Mouse (Mus musculus) olfactory bulb, adult 2 months (tissue): ENCODE data around the gene Guk1. TPM values are rescaled to one million over a fixed set of nuclear protein-coding genes. Genes with fewer than 3 reads are reported as not detected.
A peak's percentile ranks its signal among the peaks of the same experiment; 100 is the strongest.
"Not testable (repeated sequence)": the region's sequence is repeated elsewhere in the genome, so short reads cannot be mapped to it uniquely, and the experiment has no call there.

Source experiments
- H3K27ac ChIP-seq: fragments of 200-500 bp; 2 replicates; pipeline ENCODE4 v1.5.1; 2012; ENCODE audit warnings: low read depth, low read length; ENCODE audit not compliant: insufficient read depth
- H3K4me1 ChIP-seq: fragments of 200-500 bp; 2 replicates; pipeline ENCODE4 v1.6.1; 2012; ENCODE audit warnings: low read length; ENCODE audit not compliant: control insufficient read depth, insufficient read depth
- H3K4me3 ChIP-seq: fragments of 200-500 bp; 2 replicates; pipeline ENCODE4 v1.5.1; 2012; ENCODE audit warnings: mild to moderate bottlenecking, low read depth, low read length, moderate library complexity; ENCODE audit not compliant: insufficient read depth
- CTCF ChIP-seq: fragments of 200-500 bp; IDR thresholded peaks from 2 replicates; pipeline ENCODE4 v1.5.1; 2012; ENCODE audit warnings: low read depth, mild to moderate bottlenecking, low read length, moderate library complexity; ENCODE audit not compliant: insufficient read depth
- POLR2A ChIP-seq: fragments of 200-500 bp; IDR thresholded peaks from 2 replicates; pipeline ENCODE4 v1.6.1; 2012; ENCODE audit warnings: mild to moderate bottlenecking, low read depth, low read length, moderate library complexity; ENCODE audit not compliant: insufficient read depth
- WGBS: fragments of 180-500 bp; shearing (Covaris S2); methylation state at CpG from one replicate; pipeline ENCODE4 v1.1.7; 2018; 5-methylcytosine and 5-hydroxymethylcytosine counted together
- polyA plus RNA-seq: library from polyadenylated mRNA; stranded (reverse); fragments of >200 nt; gene quantifications from 2 replicates; pipeline ENCODE4 v1.2.4, GENCODE M21; 2012; ENCODE audit warnings: low replicate concordance; ENCODE audit not compliant: missing spikeins, insufficient read depth, insufficient read length

Guk1 gene
- polyA plus RNA-seq, 1 experiment: not detected

DNA sequence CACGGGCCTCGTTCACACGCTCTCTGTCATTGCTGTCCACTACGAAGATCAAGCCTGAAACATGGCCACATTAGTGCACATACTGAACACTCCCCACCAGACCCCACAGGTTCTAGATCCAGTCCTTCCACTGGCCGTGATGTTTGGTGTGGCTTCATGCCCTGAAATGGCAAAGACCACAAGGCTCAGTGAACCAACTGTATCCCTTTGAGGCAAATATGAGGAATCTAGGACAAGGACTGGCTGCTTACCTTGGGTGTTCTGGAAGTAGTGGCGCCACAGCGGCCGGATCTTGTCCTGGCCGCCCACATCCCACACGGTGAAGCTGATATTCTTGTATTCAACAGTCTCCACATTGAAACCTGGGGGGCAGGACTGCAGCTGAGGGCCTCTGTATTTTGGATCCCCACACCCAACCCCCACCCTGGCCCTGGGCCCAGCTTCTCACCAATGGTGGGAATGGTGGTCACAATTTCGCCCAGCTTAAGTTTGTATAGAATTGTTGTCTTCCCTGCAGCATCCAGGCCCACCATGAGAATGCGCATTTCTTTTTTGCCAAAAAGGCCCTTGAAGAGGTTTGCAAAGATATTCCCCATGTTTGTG is 21.0 kb upstream of the Guk1 start:
- Histone ChIP-seq H3K27ac (no peak overlapping the region), H3K4me1 (peaks cover 7% of the 10 kb centered on the region), H3K4me3 (no peak overlapping the region)
- 76% methylated on average over 12 of the region's 12 CpGs for WGBS
- no peak for TF ChIP-seq CTCF
- no peak for TF ChIP-seq POLR2A

GRCm38 (mm10) chr11:59212320-59212719 is 20.3 kb upstream of the Guk1 start:
- H3K4me1 ChIP-seq, H3K4me3 ChIP-seq, H3K27ac ChIP-seq: not testable (repeated sequence)
- 70% methylated on average over 12 of the region's 12 CpGs for WGBS

- WGBS: 73% methylated on average over 9 of the region's 9 CpGs
- H3K4me3 ChIP-seq, H3K27ac ChIP-seq, H3K4me1 ChIP-seq: not testable (repeated sequence)
Observed at GRCm38 (mm10) chr11:59211561-59211960, 19.5 kb upstream of the Guk1 start.

- no peak overlapping the region for H3K27ac ChIP-seq
- H3K4me3 ChIP-seq: no peak overlapping the region
- TF ChIP-seq CTCF: no peak
- no peak for TF ChIP-seq POLR2A
- 77% methylated on average over 4 of the region's 4 CpGs for WGBS
- peaks cover 8% of the 10 kb centered on the region for H3K4me1 ChIP-seq
Observed at GRCm38 (mm10) chr11:59210020-59210419, 18.0 kb upstream of the Guk1 start.

GRCm38 (mm10) chr11:59209580-59209979 is 17.6 kb upstream of the Guk1 start:
- 41% methylated on average over 5 of the region's 5 CpGs for WGBS

DNA sequence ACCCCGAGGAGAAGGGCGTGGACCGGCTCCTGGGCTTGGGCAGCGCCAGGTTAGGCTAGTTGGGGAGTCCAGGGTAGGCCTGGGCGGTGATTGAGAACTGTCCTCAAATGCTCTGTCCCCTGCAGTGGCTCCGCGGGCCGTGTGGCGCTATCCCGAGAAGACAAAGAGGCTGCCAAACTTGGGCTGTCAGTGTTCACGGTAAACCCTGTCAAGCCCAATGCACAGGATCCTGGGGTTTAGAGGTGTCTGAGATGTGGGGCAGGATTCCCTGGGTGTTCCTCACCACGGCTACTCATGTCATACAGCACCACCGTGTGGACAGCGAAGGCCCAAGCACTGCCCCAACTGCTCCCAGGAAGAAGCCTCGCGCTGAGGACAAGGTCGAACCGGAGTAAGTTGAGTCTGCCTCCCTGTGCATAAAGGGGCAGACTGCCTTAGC is 17.0 kb upstream of the Guk1 start:
- WGBS: 8% methylated on average over 18 of the region's 18 CpGs
- Histone ChIP-seq H3K27ac (0 out of 2 replicates have a peak overlapping the region, but pooled peaks have one; percentile 24), H3K4me1 (peaks cover 8% of the 10 kb centered on the region), H3K4me3 (peak overlapping the region; percentile 62)
- TF ChIP-seq POLR2A (no peak), CTCF (0 out of 2 replicates have a peak, but pooled peaks have one; percentile 13)

More at GRCm38 (mm10) chr11:59209580-59209979, 17.6 kb upstream of the Guk1 start:
- H3K4me3 ChIP-seq: no peak overlapping the region
- peaks cover 8% of the 10 kb centered on the region for H3K4me1 ChIP-seq
- no peak overlapping the region for H3K27ac ChIP-seq
- TF ChIP-seq CTCF (no peak), POLR2A (no peak)

GRCm38 (mm10) chr11:59208153-59208831 is 16.3 kb upstream of the Guk1 start, which contains the start of gene 2310033P09Rik:
2310033P09Rik (plus strand) TSS chr11:59208321.
- Histone ChIP-seq H3K4me1 (peaks cover 8% of the 10 kb centered on the region), H3K27ac (peak within 1 kb of the TSS; percentile 85), H3K4me3 (peak within 1 kb of the TSS; percentile 62)
- under 1% methylated on average over 67 of the region's 67 CpGs for WGBS
- TF ChIP-seq CTCF (no peak), POLR2A (peak; percentile 86)

DNA sequence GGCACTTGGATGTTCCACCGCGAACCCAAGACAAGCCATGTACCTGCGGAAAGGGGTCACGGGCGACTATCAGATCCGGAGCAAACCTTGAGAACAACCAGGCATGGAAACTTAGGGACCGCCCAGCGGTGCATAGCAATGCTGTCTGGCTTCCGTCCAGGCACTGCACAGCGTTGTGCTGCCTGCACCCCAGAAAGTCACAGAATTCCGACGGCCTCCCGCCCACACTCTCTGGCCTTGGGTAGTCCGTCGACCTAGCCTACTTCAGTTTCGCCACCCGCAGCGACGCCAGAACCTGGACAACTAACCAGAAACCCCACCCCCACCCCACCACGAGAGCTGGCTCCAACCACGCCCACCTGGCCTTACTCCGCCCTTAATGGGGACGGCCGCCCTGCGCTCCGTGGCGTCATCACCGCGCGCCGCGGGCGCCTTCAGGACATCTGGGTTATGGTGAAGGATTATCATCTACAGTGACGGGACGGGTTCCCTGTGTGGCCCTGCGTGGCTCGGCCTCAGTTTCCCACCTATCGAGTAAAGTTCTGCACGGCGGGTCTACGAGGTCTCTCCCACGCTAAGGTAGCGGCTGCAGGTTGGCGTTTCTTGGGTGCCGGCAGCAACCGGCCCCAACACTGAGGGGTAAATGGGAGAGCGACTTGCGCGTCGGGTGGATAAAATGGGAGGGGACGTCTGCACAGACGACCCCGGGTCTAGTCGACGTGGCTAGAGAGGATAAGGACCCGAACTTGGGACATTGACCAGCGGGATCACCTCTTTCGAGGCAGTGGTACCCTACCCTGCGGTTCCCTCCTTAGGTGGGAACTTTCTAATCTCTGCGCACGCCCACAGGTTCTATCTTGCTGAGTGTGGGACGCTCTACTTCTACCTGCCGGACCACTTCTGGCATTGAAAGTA is 10.3 kb upstream of the Guk1 start, which contains the start of gene Mrpl55:
Gene Mrpl55 (plus strand): TSS at position 406 of the 915 bp plus-strand sequence.
- TF ChIP-seq POLR2A (peak; percentile 50), CTCF (no peak)
- WGBS: under 1% methylated on average over 63 of the region's 63 CpGs
- H3K27ac ChIP-seq: no peak within 1 kb of the TSS

More for the DNA sequence above, 10.3 kb upstream of the Guk1 start, which contains the start of gene Mrpl55:
- H3K4me3 ChIP-seq: peak within 1 kb of the TSS; percentile 63
- H3K4me1 ChIP-seq: peaks cover 8% of the 10 kb centered on the region; the same call in 1 of the 2 replicates
